Mouse (Mus musculus) testis, adult 2 months (tissue): ENCODE data around the gene Swsap1.

Experiments
- CTCF ChIP-seq: fragments of 200-500 bp; IDR thresholded peaks from 2 replicates; pipeline ENCODE4 v1.5.1; 2012; ENCODE audit warnings: low read depth, mild to moderate bottlenecking, inconsistent platforms, low read length, moderate library complexity; ENCODE audit not compliant: control insufficient read depth, insufficient read depth, insufficient replicate concordance
- POLR2A ChIP-seq: fragments of 200-500 bp; IDR thresholded peaks from 2 replicates; pipeline ENCODE4 v1.6.1; 2012; ENCODE audit warnings: low read depth, mild to moderate bottlenecking, inconsistent platforms, low read length, moderate library complexity; ENCODE audit not compliant: control insufficient read depth

DNA sequence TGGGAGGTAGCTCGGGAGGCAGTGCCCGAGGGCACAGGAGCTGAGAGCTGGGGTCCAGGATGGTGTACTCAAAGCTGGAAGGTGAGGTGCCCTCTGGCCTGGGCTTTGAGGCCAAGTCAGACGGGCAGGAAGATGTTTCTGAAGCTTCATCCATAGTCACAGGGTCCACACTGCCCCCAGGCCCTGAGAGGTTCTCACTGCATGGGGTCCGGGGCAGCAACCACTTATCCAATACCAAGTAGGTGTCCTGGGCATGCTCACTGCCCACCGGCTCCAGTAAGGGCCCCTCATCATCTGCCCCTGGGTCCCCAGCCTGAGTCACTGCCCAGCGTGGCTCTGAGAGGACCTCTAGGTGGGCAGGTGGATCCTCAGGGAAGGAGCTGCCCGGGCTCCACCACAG lies 3.7 kb downstream of the Swsap1 start:
- TF ChIP-seq CTCF, result no peak
- no peak for TF ChIP-seq POLR2A
